Mouse (Mus musculus): ENCODE measurements around the gene Lingo4. TPM values are rescaled to one million over a fixed set of nuclear protein-coding genes. Genes with fewer than 3 reads are reported as not detected.

Gene Lingo4
- polyA plus RNA-seq, 1 experiment = not detected

DNA sequence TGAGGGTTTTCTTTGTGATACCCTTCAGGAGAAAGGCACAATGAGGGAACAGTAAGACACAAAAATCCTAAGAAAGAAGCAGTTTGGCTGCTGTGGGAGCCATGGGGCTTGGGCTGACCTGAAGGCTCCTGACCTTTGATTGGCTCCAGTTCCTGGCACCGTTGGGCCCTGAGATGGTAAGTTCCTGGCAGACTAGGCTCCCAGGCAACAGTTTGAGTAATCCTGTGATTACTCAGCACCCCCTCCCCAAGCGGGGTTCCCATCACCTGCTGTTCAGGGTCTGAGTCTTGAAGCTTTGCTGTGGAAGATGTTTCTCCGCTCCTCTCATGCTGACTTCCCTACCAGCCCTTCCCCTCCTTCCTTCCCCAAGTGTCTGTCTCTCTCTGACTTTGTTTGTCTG lies 14.8 kb upstream of the Lingo4 start:
- H3K9me3 ChIP-seq = no peaks in the 10 kb centered on the region
- peaks cover 12% of the 10 kb centered on the region; the same call in 1 of the 2 replicates for H3K4me1 ChIP-seq
- TF ChIP-seq FLI1 (IDR thresholded peaks at IDR 0.05; ENCODE audit: low read length) (no peak), GATA1 (IDR thresholded peaks at IDR 0.05; ENCODE audit: borderline replicate concordance, low read length) (no peak)
- no peak overlapping the region for H3K4me3 ChIP-seq (replicated peaks)
- H3K27me3 ChIP-seq (replicated peaks) = peaks cover 50% of the 10 kb centered on the region
- H3K36me3 ChIP-seq (replicated peaks; ENCODE audit: low read length) = no peaks in the 10 kb centered on the region

DNA sequence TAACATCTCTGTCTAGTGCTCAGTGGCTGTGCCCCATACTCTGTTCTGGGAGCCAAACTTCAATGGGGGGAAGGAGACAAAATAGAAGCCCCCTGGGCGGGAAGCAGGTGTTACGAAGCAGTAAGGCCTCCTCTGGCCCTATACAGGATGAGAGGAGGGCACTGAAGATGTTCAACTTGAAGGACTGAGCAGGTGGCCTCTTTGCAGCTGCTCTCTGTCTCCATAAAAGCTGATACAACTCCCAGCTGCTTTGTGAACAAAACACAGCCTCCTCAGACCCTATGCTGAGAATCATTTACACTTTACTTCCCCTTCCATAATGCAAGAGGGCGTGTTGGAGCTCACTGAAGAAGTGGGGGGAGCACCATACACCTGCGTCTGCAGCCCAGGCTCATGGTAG lies 11.6 kb upstream of the Lingo4 start:
- Histone ChIP-seq H3K27me3 (replicated peaks) (peaks cover 47% of the 10 kb centered on the region), H3K9me3 (no peaks in the 10 kb centered on the region), H3K4me1 (peaks cover 12% of the 10 kb centered on the region; the same call in 1 of the 2 replicates), H3K4me3 (replicated peaks) (no peak overlapping the region), H3K36me3 (replicated peaks; ENCODE audit: low read length) (no peaks in the 10 kb centered on the region)
- TF ChIP-seq FLI1 (IDR thresholded peaks at IDR 0.05; ENCODE audit: low read length) = no peak

DNA sequence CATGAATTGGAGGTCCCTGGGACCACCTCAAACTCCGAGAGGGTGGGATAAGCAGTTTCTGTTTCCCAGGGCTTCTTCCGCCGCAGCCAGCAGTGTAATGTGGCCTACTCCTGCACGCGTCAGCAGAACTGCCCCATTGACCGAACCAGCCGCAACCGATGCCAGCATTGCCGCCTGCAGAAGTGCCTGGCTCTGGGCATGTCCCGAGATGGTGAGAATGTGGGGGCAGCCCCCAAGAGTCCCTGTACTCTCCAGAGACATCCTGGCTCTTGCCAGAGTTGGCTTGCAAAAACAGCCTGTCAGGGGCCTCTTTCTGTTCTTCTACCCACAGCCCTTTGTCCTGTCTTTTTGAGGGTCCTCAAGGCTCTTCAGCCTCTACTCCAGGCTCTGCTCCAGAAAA lies 10.9 kb upstream of the Lingo4 start:
- Histone ChIP-seq H3K4me3 (replicated peaks) (no peak overlapping the region), H3K4me1 (peaks cover 12% of the 10 kb centered on the region; the same call in 1 of the 2 replicates), H3K9me3 (no peaks in the 10 kb centered on the region), H3K27me3 (replicated peaks) (peaks cover 46% of the 10 kb centered on the region), H3K36me3 (replicated peaks; ENCODE audit: low read length) (no peaks in the 10 kb centered on the region)
- no peak for TF ChIP-seq FLI1 (IDR thresholded peaks at IDR 0.05; ENCODE audit: low read length)
- TF ChIP-seq GATA1 (IDR thresholded peaks at IDR 0.05; ENCODE audit: borderline replicate concordance, low read length) = no peak

DNA sequence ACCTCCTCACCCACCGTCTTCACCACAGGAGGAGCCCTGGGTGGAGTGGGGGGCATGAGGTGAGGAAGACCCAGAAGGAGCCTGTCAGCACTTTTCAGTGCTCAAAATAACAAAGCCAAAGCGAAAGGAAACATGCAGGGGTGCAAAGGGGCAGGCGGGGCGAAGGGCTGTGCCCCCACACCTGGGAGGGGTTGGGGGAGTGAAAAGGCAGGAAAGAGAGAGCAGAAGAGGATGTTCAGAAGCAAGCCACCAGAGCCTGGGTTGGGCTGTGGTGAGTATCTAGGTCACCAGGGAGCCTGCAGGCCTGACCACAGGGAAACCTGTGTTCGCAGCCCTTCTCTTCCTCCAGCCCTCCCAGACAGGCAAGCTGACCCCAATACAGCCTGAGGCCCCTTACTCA lies 10.3 kb upstream of the Lingo4 start:
- no peaks in the 10 kb centered on the region for H3K9me3 ChIP-seq
- TF ChIP-seq FLI1 (IDR thresholded peaks at IDR 0.05; ENCODE audit: low read length) = no peak
- TF ChIP-seq GATA1 (IDR thresholded peaks at IDR 0.05; ENCODE audit: borderline replicate concordance, low read length) = no peak
- peaks cover 12% of the 10 kb centered on the region; the same call in 1 of the 2 replicates for H3K4me1 ChIP-seq
- H3K4me3 ChIP-seq (replicated peaks) = no peak overlapping the region
- peaks cover 44% of the 10 kb centered on the region for H3K27me3 ChIP-seq (replicated peaks)
- H3K36me3 ChIP-seq (replicated peaks; ENCODE audit: low read length) = no peaks in the 10 kb centered on the region

DNA sequence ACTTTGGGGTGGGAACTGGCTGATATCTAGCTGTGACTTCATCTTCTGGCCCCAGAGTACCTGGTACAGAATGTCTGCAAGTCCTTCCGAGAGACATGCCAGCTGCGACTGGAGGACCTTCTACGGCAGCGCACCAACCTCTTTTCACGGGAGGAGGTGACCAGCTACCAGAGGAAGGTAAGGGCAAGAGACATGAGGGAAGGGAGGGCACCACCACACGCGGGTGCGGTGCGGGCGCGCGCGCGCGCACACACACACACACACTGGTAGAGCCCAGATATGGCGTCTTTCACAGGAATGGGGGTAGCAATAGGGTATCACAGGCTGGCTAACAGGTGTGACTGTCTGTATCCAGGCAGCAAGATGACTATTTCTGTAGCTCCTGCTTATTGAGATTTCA lies 8.9 kb upstream of the Lingo4 start:
- peaks cover 37% of the 10 kb centered on the region for H3K27me3 ChIP-seq (replicated peaks)
- TF ChIP-seq GATA1 (IDR thresholded peaks at IDR 0.05; ENCODE audit: borderline replicate concordance, low read length) = no peak
- no peak for TF ChIP-seq FLI1 (IDR thresholded peaks at IDR 0.05; ENCODE audit: low read length)
- H3K9me3 ChIP-seq = no peaks in the 10 kb centered on the region
- H3K4me3 ChIP-seq (replicated peaks) = no peak overlapping the region
- peaks cover 9% of the 10 kb centered on the region; the same call in 1 of the 2 replicates for H3K4me1 ChIP-seq
- H3K36me3 ChIP-seq (replicated peaks; ENCODE audit: low read length) = no peaks in the 10 kb centered on the region

DNA sequence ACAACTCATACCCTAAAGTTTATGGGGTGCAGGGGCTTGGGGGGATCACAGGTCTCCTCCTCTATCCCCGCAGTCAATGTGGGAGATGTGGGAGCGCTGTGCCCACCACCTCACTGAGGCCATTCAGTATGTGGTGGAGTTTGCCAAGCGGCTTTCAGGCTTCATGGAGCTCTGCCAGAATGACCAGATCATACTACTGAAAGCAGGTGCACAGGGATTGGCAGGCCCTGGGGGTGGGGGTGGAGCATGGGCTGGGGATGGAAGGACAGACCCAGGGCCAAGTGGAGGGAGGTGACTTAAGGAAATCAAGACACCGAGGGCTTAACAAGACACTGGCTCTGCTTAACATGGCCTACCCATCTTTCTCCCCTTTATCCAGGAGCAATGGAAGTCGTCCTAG lies 7.3 kb upstream of the Lingo4 start:
- Histone ChIP-seq H3K36me3 (replicated peaks; ENCODE audit: low read length) (no peaks in the 10 kb centered on the region), H3K9me3 (no peaks in the 10 kb centered on the region), H3K4me1 (peaks cover 6% of the 10 kb centered on the region; the same call in 1 of the 2 replicates), H3K27me3 (replicated peaks) (peaks cover 35% of the 10 kb centered on the region), H3K4me3 (replicated peaks) (no peak overlapping the region)
- TF ChIP-seq FLI1 (IDR thresholded peaks at IDR 0.05; ENCODE audit: low read length) (no peak), GATA1 (IDR thresholded peaks at IDR 0.05; ENCODE audit: borderline replicate concordance, low read length) (no peak)

DNA sequence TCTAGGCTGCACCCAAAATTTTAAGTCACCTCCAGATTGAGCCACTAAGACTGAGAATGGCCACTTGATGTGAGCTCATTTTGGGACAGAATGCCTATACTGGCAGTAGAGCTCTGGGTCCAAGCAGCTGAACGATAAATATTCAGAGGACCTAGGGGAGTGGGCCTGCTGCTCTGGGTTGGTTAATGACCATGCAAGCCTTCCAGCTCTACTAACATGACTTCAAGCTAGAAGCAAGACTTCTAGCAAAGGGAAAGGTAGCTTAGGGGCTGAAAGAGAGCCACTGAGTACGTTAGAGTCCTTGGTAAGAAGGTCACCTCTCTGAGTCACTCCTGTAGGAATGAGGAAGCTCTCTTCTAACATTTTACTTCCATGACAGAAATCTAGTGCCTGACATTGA lies 6.2 kb upstream of the Lingo4 start:
- H3K4me1 ChIP-seq = peaks cover 6% of the 10 kb centered on the region; the same call in 1 of the 2 replicates
- H3K4me3 ChIP-seq (replicated peaks) = no peak overlapping the region
- H3K36me3 ChIP-seq (replicated peaks; ENCODE audit: low read length) = no peaks in the 10 kb centered on the region
- no peak for TF ChIP-seq GATA1 (IDR thresholded peaks at IDR 0.05; ENCODE audit: borderline replicate concordance, low read length)
- H3K27me3 ChIP-seq (replicated peaks) = peaks cover 45% of the 10 kb centered on the region
- no peaks in the 10 kb centered on the region for H3K9me3 ChIP-seq

DNA sequence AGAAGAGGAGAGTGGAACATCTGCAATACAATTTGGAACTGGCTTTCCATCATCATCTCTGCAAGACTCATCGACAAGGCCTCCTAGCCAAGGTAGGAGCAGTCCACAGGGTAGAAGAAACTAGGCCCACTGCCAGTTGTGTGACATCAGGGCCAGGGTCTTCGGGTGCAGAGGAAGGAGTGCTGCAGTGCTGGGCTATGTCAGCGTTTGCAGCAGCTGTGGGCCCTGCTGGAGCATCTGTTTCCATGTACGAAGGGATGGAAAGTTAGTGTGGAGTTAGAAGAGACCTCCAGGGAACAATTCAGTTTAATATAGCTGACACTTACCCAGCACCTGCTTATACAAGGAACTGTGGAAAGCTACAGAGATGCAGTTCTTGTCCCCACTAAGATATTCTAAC lies 5.3 kb upstream of the Lingo4 start:
- Histone ChIP-seq H3K36me3 (replicated peaks; ENCODE audit: low read length) (no peaks in the 10 kb centered on the region), H3K27me3 (replicated peaks) (peaks cover 47% of the 10 kb centered on the region), H3K4me1 (peaks cover 3% of the 10 kb centered on the region; the same call in 1 of the 2 replicates), H3K4me3 (replicated peaks) (no peak overlapping the region), H3K9me3 (no peaks in the 10 kb centered on the region)
- TF ChIP-seq FLI1 (IDR thresholded peaks at IDR 0.05; ENCODE audit: low read length) (no peak), GATA1 (IDR thresholded peaks at IDR 0.05; ENCODE audit: borderline replicate concordance, low read length) (no peak)

DNA sequence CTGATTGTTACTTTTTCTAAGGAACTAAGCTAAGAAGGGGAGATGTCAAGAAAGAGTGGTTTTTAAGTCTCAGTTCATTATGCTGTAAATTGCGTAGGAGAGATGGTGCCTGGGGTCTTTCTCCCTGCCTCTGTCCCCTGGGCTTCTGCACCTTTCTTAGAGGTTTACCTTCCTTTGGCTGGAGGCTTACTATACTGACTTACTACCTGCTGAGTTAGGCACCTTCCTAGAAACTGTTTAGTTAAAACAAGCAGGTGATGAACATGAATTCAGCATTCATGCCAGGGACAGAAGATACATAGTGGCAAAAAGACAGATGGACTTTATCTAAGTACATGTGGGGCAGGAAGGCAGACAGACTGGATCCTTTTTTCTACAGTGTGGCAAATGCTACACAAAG lies 2.0 kb upstream of the Lingo4 start:
- peaks cover 61% of the 10 kb centered on the region for H3K27me3 ChIP-seq (replicated peaks)
- no peaks in the 10 kb centered on the region for H3K9me3 ChIP-seq
- H3K4me3 ChIP-seq (replicated peaks) = no peak overlapping the region
- peaks cover 7% of the 10 kb centered on the region for H3K4me1 ChIP-seq
- H3K36me3 ChIP-seq (replicated peaks; ENCODE audit: low read length) = no peaks in the 10 kb centered on the region
- no peak for TF ChIP-seq GATA1 (IDR thresholded peaks at IDR 0.05; ENCODE audit: borderline replicate concordance, low read length)
- no peak for TF ChIP-seq FLI1 (IDR thresholded peaks at IDR 0.05; ENCODE audit: low read length)

DNA sequence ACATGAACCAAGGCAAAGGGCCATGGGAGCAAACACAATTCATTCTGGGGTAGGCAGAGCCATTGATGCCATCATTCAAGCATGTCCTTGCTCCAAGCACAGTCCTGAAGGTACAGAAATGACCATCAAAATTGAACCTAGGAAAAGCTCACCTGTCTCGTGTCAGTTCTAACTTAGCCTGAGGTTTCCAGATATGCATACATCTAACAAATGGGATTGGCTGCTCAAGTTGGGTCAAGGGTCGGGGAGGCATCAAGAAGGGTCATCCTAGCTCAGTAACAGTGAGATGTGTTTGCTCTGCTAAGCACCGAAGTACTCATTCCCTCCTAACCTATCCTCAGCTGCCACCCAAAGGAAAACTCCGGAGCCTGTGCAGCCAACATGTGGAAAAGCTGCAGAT lies 1.5 kb upstream of the Lingo4 start:
- no peak overlapping the region for H3K4me3 ChIP-seq (replicated peaks)
- H3K27me3 ChIP-seq (replicated peaks) = peaks cover 62% of the 10 kb centered on the region
- peaks cover 7% of the 10 kb centered on the region for H3K4me1 ChIP-seq
- no peak for TF ChIP-seq GATA1 (IDR thresholded peaks at IDR 0.05; ENCODE audit: borderline replicate concordance, low read length)
- no peak for TF ChIP-seq FLI1 (IDR thresholded peaks at IDR 0.05; ENCODE audit: low read length)
- no peaks in the 10 kb centered on the region for H3K9me3 ChIP-seq
- no peaks in the 10 kb centered on the region for H3K36me3 ChIP-seq (replicated peaks; ENCODE audit: low read length)

DNA sequence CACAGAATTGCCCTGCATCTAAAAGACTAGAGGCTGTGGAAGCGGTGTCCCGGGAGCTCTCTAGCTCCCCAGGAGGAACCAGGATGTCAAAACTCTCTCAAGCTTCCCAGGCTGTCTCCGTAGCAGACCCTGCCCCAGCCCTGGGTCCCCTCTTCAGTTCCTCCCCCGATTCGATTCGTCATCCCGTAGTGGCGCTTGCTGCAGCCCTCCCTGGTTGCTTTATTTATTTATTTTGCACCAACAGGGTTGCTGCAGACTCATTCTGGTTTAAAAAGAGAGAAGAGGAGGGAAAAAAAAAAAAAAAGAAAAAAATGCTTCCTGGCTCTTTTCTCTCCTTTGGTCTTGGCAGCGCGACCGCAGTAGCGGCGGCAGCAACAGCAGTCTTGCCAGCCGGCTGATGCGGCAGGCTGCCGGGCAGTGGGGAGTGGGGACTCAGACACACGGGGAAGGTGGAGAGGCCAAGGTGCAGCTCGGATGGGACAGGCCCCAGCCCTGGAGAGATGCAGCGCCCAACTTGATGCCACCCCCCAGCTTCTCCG lies 695 bp downstream of the Lingo4 start:
- H3K9me3 ChIP-seq = no peaks in the 10 kb centered on the region
- H3K36me3 ChIP-seq (replicated peaks; ENCODE audit: low read length) = no peaks in the 10 kb centered on the region
- peak overlapping the region; percentile 81 for H3K4me3 ChIP-seq (replicated peaks)
- H3K27me3 ChIP-seq (replicated peaks) = peaks cover 83% of the 10 kb centered on the region
- TF ChIP-seq FLI1 (IDR thresholded peaks at IDR 0.05; ENCODE audit: low read length) = no peak
- TF ChIP-seq GATA1 (IDR thresholded peaks at IDR 0.05; ENCODE audit: borderline replicate concordance, low read length) = no peak
- peaks cover 7% of the 10 kb centered on the region for H3K4me1 ChIP-seq

Measured in megakaryocyte, embryonic 14.5 days (primary cell).